Mouse (Mus musculus): ENCODE measurements at regions not wholly inside any gene's neighbourhood (a gene's known extent, or its start where the extent isn't known, plus 50 kb on each side); places are given as distances from the start of the nearest gene placed in this dataset.

DNA sequence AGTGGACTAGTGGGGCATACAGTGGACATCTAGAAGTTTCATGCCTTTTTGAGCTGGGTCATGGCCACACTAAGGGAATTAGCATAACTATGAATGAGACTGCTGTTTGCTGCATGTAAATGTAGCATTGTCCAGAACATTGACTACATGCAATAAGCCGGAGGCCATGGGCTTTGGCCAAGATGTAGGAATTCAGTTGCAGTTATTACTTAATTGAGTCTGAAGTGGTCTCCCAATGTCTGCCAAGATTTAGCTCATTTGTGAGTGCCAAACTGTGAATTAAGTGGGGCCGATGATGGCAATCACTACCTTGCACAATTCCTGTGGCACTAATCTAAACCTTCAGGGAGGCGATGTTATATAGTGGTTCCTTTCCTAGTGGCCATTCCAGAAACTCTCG is 196.6 kb upstream of the Foxq1 start:
- Histone ChIP-seq H3K9ac (no peak overlapping the region), H3K27ac (ENCODE audit: poor library complexity, severe bottlenecking) (no peak overlapping the region), H3K36me3 (no peaks in the 10 kb centered on the region), H3K4me3 (no peak overlapping the region), H3K9me3 (replicated peaks) (no peaks in the 10 kb centered on the region), H3K27me3 (replicated peaks) (0 out of 2 replicates have a peak, but pooled peaks cover 2% of the 10 kb centered on the region), H3K4me2 (no peak overlapping the region), H3K4me1 (replicated peaks) (no peaks in the 10 kb centered on the region)
- ATAC-seq (ENCODE audit: insufficient number of reproducible peaks, low FRiP score) = no peak
- 86% methylated on average over 4 of the region's 4 CpGs for WGBS

DNA sequence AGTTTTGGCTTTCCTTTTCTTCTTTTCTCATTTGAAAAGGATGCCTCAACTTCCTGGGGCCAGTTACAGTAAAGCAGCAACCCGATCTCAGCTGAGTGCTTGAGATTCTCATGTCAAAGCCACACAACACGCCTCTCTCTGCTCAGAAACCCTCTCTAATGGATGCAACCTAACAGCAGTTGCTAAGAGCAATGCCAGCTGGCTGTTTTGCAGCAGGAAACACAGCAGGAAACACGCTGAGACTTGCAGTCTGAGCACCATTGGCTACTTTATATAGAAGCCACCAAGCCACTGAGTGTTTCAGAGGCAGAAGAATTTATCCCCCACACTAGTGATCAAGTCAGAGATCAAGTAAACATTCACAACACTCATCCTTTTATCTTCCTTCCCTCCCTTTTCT is 193.5 kb upstream of the Foxq1 start:
- Histone ChIP-seq H3K27ac (ENCODE audit: poor library complexity, severe bottlenecking) (no peak overlapping the region), H3K4me2 (no peak overlapping the region), H3K27me3 (replicated peaks) (no peaks in the 10 kb centered on the region), H3K4me1 (replicated peaks) (no peaks in the 10 kb centered on the region), H3K9me3 (replicated peaks) (no peaks in the 10 kb centered on the region), H3K4me3 (no peak overlapping the region), H3K36me3 (no peaks in the 10 kb centered on the region), H3K9ac (no peak overlapping the region)
- 8% methylated on average over 3 of the region's 3 CpGs for WGBS
- ATAC-seq (ENCODE audit: insufficient number of reproducible peaks, low FRiP score) = no peak

DNA sequence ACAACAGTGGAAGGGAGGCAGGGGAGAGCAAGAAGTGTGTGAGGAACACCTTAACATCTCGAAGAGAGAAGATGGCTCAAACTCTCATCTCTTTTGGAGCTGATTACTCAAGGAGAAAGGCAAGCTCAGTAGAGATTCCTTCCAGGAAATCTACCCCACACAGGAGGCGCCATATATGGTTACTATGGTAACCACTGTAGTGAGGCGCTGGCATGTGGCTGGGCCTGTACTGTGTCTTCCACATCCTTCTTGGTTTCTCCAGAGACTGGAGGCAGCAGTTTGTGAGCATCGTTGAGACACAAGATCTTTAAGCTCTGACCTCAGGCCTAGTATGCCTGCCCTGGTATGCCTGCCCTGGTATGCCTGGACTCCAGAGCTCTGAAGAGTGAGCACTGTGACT is 191.6 kb upstream of the Foxq1 start:
- no peak overlapping the region for H3K4me3 ChIP-seq
- no peak overlapping the region for H3K27ac ChIP-seq (ENCODE audit: poor library complexity, severe bottlenecking)
- ATAC-seq (ENCODE audit: insufficient number of reproducible peaks, low FRiP score) = no peak
- H3K4me2 ChIP-seq = no peak overlapping the region
- no peak overlapping the region for H3K9ac ChIP-seq
- H3K27me3 ChIP-seq (replicated peaks) = no peaks in the 10 kb centered on the region
- H3K36me3 ChIP-seq = no peaks in the 10 kb centered on the region
- no peaks in the 10 kb centered on the region for H3K9me3 ChIP-seq (replicated peaks)
- 64% methylated on average over 4 of the region's 4 CpGs for WGBS
- no peaks in the 10 kb centered on the region for H3K4me1 ChIP-seq (replicated peaks)

DNA sequence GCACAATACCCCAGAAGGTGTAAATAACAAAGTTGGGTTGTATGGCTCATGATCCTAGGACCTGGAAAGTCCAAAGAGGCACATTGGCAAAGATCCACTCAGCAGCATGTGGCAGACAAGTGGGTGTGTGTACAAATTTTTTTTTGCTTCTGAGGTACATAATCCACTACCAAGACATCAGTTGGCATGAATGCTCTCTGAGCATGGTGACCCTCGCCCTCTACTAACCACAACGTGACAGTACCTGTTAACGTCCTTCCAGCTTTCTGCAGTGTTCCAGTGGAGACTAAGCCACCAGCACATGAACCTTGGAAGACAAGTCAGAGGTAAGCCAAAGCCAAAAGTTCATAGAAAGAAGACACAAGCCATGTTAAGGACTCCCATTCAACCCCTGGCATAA is 188.7 kb upstream of the Foxq1 start:
- no peak overlapping the region for H3K27ac ChIP-seq (ENCODE audit: poor library complexity, severe bottlenecking)
- no peaks in the 10 kb centered on the region for H3K27me3 ChIP-seq (replicated peaks)
- no peak overlapping the region for H3K4me2 ChIP-seq
- H3K9ac ChIP-seq = no peak overlapping the region
- H3K36me3 ChIP-seq = no peaks in the 10 kb centered on the region
- H3K9me3 ChIP-seq (replicated peaks) = no peaks in the 10 kb centered on the region
- ATAC-seq (ENCODE audit: insufficient number of reproducible peaks, low FRiP score) = no peak
- H3K4me1 ChIP-seq (replicated peaks) = no peaks in the 10 kb centered on the region
- no peak overlapping the region for H3K4me3 ChIP-seq
- WGBS = 79% methylated on average over 3 of the region's 3 CpGs

DNA sequence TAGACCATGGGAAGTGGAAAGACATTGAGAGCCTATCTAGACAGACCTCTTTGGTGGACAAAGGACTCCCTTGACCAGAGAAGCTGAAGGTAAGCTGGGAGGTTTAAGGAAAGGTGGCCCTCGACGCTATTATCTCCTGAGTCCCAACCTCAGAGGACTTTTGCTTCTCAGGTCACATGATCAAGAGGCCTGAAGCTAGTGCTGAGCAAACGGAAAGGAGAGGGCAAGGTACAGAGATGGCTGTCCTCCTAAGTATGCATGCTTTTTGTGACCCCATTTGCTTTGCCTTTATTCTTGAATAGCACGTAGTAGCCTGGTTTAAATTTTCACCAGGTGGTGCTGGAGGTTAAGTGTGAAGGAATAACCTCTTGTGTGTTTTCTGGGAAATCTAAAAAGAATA is 186.8 kb upstream of the Foxq1 start:
- H3K27me3 ChIP-seq (replicated peaks) = no peaks in the 10 kb centered on the region
- no peak overlapping the region for H3K4me2 ChIP-seq
- no peak overlapping the region for H3K27ac ChIP-seq (ENCODE audit: poor library complexity, severe bottlenecking)
- H3K4me3 ChIP-seq = no peak overlapping the region
- H3K4me1 ChIP-seq (replicated peaks) = no peaks in the 10 kb centered on the region
- H3K9ac ChIP-seq = no peak overlapping the region
- 67% methylated on average over 4 of the region's 4 CpGs for WGBS
- ATAC-seq (ENCODE audit: insufficient number of reproducible peaks, low FRiP score) = no peak
- H3K36me3 ChIP-seq = no peaks in the 10 kb centered on the region
- H3K9me3 ChIP-seq (replicated peaks) = no peaks in the 10 kb centered on the region

DNA sequence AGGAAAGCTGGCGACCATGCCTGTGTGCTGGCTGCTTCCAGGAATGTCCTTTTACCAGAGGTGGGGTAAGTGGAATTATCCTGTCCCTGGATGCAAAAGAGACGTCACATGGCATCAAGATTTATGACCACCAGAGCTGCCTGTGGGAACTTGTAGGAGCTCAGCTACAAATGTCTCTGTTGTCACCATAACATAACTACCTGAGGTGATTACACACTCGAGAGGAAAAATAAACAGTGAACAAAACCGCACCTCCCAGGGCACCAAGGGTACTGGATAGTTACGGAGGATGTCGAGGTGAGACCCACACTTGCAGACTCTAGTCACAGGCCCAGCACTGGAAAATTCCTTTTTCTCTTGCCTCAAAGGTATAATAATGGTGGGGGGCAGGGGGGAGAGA is 185.1 kb upstream of the Foxq1 start:
- ATAC-seq (ENCODE audit: insufficient number of reproducible peaks, low FRiP score) = no peak
- Histone ChIP-seq H3K36me3 (no peaks in the 10 kb centered on the region), H3K4me2 (no peak overlapping the region), H3K4me3 (no peak overlapping the region), H3K27ac (ENCODE audit: poor library complexity, severe bottlenecking) (no peak overlapping the region), H3K9ac (no peak overlapping the region), H3K4me1 (replicated peaks) (no peaks in the 10 kb centered on the region), H3K9me3 (replicated peaks) (no peaks in the 10 kb centered on the region), H3K27me3 (replicated peaks) (0 out of 2 replicates have a peak, but pooled peaks cover 3% of the 10 kb centered on the region)
- WGBS = 64% methylated on average over 6 of the region's 6 CpGs

DNA sequence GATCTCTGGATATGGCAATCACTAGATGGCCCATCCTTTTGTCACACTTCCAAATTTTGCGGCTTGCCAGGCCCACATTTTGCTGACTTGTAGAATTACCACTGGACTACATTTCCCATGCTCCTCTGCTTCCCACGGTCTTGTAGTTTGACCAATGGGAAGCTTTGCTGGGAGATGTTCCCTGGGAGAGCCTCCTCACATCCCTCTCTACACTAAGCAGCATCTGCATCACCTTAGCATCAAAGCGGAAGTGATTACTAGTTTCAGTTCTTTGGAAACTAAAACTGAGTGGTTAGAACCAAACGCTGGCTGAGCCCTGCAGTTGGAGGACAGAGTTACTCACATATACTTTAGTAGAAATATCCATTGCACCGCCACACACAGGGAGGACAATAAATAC is 181.9 kb upstream of the Foxq1 start:
- WGBS = 56% methylated on average over 5 of the region's 5 CpGs
- Histone ChIP-seq H3K36me3 (no peaks in the 10 kb centered on the region), H3K4me1 (replicated peaks) (no peaks in the 10 kb centered on the region), H3K9me3 (replicated peaks) (no peaks in the 10 kb centered on the region), H3K27me3 (replicated peaks) (0 out of 2 replicates have a peak, but pooled peaks cover 3% of the 10 kb centered on the region), H3K9ac (no peak overlapping the region), H3K27ac (ENCODE audit: poor library complexity, severe bottlenecking) (no peak overlapping the region), H3K4me2 (no peak overlapping the region), H3K4me3 (no peak overlapping the region)
- ATAC-seq (ENCODE audit: insufficient number of reproducible peaks, low FRiP score) = no peak

DNA sequence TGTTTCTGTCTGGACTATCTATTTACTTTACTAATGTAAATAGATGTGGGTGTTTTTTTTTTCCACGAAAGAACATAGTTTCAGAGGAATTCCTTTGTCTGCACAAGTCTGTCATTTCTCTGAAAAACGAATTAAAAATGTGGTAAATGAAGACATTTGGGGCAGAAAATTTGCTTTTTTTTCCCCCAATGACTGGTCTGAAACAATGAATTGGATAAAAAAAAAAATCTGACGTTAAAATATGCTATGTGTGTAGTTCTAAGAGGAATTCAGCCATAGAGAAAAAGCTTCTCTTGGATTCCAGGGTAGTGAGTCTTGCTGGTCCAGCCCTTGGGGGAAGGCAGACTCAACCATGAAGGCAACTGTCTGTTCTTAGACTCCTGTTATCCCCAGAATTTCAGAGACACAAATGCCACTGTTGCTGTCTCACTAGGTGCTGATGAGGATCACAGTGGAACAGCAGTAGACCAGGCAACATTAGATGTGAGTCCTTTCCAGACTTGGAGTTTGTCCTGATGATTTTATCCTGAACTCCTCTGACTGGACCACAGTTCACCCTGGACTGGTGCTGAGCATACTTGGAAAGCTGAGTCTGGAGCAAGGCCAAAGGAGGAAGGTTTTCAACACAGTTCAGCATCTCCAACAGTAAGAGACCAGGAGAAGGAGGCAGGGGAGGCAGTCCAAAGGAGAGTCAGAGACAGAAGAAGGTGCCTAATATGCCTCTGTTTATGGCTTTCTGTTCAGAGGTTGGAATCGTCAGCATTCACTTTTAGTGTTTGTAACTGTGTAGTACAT is 162.3 kb upstream of the Foxq1 start:
- Histone ChIP-seq H3K9ac (no peak overlapping the region), H3K27ac (ENCODE audit: poor library complexity, severe bottlenecking) (no peak overlapping the region), H3K9me3 (replicated peaks) (no peaks in the 10 kb centered on the region), H3K27me3 (replicated peaks) (no peaks in the 10 kb centered on the region), H3K36me3 (no peaks in the 10 kb centered on the region), H3K4me2 (no peak overlapping the region), H3K4me3 (no peak overlapping the region), H3K4me1 (replicated peaks) (no peaks in the 10 kb centered on the region)
- 54% methylated on average over 4 of the region's 4 CpGs for WGBS
- ATAC-seq (ENCODE audit: insufficient number of reproducible peaks, low FRiP score) = no peak

DNA sequence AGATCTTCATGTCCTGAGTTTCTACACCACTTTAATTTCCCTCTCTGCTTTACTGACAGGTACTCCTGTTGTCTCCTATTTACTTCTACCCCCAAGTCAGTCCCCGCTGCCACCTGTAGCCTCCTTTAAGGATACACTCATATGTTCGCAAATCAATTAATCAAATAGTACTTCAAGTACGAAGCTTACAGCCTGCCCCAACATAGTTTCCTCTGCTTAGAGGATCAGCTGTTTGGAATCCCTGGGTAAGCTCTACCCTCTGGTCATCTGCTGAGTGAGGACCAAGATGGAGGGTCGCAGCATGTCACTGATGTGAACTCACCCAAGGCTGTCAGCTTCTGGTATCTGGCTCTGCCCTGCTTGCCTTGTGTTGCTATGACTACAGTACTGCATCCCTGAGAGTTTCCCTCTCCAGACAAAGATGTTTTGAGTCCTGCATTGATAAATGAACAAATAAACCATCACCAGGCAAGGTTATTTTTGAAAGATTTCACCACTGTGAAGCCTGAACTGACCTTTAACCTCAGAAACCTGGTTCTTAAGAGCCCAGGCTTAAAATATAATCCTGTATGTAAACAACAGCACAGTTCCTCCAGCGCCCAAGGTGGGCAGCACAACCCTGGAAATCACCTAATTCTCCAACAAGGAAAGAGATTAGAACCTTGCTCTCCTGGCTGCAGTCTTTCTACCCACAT is 159.6 kb upstream of the Foxq1 start:
- Histone ChIP-seq H3K36me3 (no peaks in the 10 kb centered on the region), H3K9ac (no peak overlapping the region), H3K4me3 (no peak overlapping the region), H3K27ac (ENCODE audit: poor library complexity, severe bottlenecking) (no peak overlapping the region), H3K4me2 (no peak overlapping the region), H3K9me3 (replicated peaks) (no peaks in the 10 kb centered on the region), H3K27me3 (replicated peaks) (no peaks in the 10 kb centered on the region; the same call in 1 of the 2 replicates), H3K4me1 (replicated peaks) (no peaks in the 10 kb centered on the region)
- ATAC-seq (ENCODE audit: insufficient number of reproducible peaks, low FRiP score) = no peak
- WGBS = 69% methylated on average over 5 of the region's 5 CpGs

DNA sequence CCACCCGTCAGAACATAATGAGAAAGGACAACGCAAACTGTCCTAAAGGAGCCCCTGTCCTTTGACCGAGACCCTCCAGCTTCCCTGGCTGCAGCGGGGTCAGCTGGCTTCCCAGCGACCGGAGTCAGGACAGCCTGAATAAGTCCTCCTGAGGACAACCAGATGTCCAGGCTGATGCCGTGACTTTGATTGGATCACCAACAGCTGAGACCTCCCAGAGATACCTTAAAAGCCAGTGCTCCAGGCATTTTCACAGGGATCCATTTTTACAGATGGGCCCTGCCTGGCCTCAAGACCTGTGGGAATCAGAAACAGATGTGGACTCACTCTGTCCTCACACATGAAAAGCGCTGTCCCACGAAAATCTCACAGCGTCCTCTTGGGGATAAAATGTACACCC is 158.7 kb upstream of the Foxq1 start:
- Histone ChIP-seq H3K36me3 (no peaks in the 10 kb centered on the region), H3K4me3 (no peak overlapping the region), H3K27ac (ENCODE audit: poor library complexity, severe bottlenecking) (no peak overlapping the region), H3K9me3 (replicated peaks) (no peaks in the 10 kb centered on the region), H3K4me2 (no peak overlapping the region), H3K9ac (no peak overlapping the region), H3K4me1 (replicated peaks) (no peaks in the 10 kb centered on the region), H3K27me3 (replicated peaks) (no peaks in the 10 kb centered on the region; the same call in 1 of the 2 replicates)
- ATAC-seq (ENCODE audit: insufficient number of reproducible peaks, low FRiP score) = no peak
- 57% methylated on average over 10 of the region's 10 CpGs for WGBS

DNA sequence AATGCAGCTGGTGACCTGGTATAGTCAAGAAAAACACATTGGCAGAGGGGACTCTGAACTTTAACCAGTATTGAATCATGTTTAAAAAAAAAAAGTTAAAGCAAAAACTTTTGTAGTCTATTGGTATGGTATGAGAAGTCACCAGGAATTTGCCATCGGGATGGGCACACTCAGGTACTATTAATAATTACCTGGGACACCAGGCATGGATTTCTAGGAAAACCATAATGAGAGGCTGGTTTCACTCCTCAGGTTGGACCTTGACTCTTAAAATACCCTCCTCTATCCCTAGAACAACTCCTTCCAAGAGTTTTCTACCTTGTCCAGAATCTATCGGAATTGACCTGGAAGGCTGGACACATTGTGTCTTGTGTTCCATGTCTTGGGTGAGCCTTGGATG is 155.5 kb upstream of the Foxq1 start:
- H3K4me2 ChIP-seq = no peak overlapping the region
- no peak overlapping the region for H3K4me3 ChIP-seq
- no peaks in the 10 kb centered on the region for H3K36me3 ChIP-seq
- no peaks in the 10 kb centered on the region for H3K9me3 ChIP-seq (replicated peaks)
- no peaks in the 10 kb centered on the region; the same call in 1 of the 2 replicates for H3K27me3 ChIP-seq (replicated peaks)
- H3K9ac ChIP-seq = no peak overlapping the region
- 94% methylated on average over 2 of the region's 2 CpGs for WGBS
- no peak for ATAC-seq (ENCODE audit: insufficient number of reproducible peaks, low FRiP score)
- H3K27ac ChIP-seq (ENCODE audit: poor library complexity, severe bottlenecking) = no peak overlapping the region
- H3K4me1 ChIP-seq (replicated peaks) = no peaks in the 10 kb centered on the region

Data from heart, embryonic 12.5 days (tissue).